Mouse (Mus musculus) bone marrow macrophage, adult 2 months (primary cell): ENCODE data around the gene Fam199x.

Source experiments
- CTCF ChIP-seq: IDR thresholded peaks from 2 replicates; pipeline ENCODE4 v1.5.1; 2012; ENCODE audit warnings: low read depth, mild to moderate bottlenecking, low read length, moderate library complexity
- POLR2A ChIP-seq: IDR thresholded peaks from 2 replicates; pipeline ENCODE4 v1.6.1; 2012; ENCODE audit warnings: mild to moderate bottlenecking, low read depth, low read length, borderline replicate concordance

DNA sequence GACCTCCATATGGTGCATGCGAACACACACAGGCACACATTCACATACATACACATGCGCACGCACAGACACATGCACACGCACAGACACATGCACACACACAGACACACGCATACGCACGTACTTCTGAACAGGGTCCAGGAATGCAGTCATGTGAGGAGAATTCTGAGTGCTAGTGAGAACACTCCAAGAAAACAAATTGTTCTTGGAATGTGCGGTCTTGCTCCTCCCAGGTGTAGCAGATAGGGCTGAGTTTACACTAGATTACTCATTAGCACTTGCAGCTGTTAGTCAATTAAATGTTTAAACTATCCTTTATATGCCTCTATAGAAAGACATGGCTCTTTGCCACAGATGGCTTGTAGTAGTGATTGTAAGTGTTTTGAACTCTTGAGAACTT is 18.5 kb upstream of the Fam199x start:
- TF ChIP-seq POLR2A (no peak), CTCF (no peak)
